Mouse (Mus musculus): ENCODE measurements around the gene Bloc1s3. TPM values are rescaled to one million over a fixed set of nuclear protein-coding genes. Genes with fewer than 3 reads are reported as not detected.

Bloc1s3 gene
- total RNA-seq, 2 experiments from 2014 or later, result 2.3 to 2.4 TPM

- DNase-seq (ENCODE audit: low spot score), result no peak
- intact Hi-C loops (cut with DNase I), result loop anchor here (5.0 kb wide), 1 partner anchor 113 kb away; no protein-coding TSS in a partner anchor
Observed at GRCm38 (mm10) chr7:19459144-19459870, 48.9 kb downstream of the Bloc1s3 start.

- intact Hi-C loops (cut with DNase I), result loop anchor here (5.0 kb wide), 1 partner anchor 114 kb away; no protein-coding TSS in a partner anchor
Observed at GRCm38 (mm10) chr7:19458591-19459111, 49.5 kb downstream of the Bloc1s3 start, which contains the start of gene Mark4. Mark4 (minus strand) TSS chr7:19458821.

GRCm38 (mm10) chr7:19458072-19458486 lies 50.1 kb downstream of the Bloc1s3 start:
- intact Hi-C loops (cut with DNase I), result loop anchor here (5.0 kb wide), 1 partner anchor 114 kb away; no protein-coding TSS in a partner anchor

More at GRCm38 (mm10) chr7:19458591-19459111, 49.5 kb downstream of the Bloc1s3 start, which contains the start of gene Mark4:
- peak; percentile 53 for DNase-seq (ENCODE audit: low spot score)

GRCm38 (mm10) chr7:19457414-19458071 lies 50.6 kb downstream of the Bloc1s3 start:
- intact Hi-C loops (cut with DNase I), result loop anchor here (5.0 kb wide), 1 partner anchor 115 kb away; no protein-coding TSS in a partner anchor

More at GRCm38 (mm10) chr7:19458072-19458486, 50.1 kb downstream of the Bloc1s3 start:
- DNase-seq (ENCODE audit: low spot score), result no peak

GRCm38 (mm10) chr7:19456628-19457027 lies 51.5 kb downstream of the Bloc1s3 start:
- no peak for DNase-seq (ENCODE audit: low spot score)
- intact Hi-C loops (cut with DNase I), result loop anchor here (5.0 kb wide), 1 partner anchor 116 kb away; no protein-coding TSS in a partner anchor

More at GRCm38 (mm10) chr7:19457414-19458071, 50.6 kb downstream of the Bloc1s3 start:
- no peak for DNase-seq (ENCODE audit: low spot score)

- no peak for DNase-seq (ENCODE audit: low spot score)
- intact Hi-C loops (cut with DNase I), result loop anchor here (5.0 kb wide), 1 partner anchor 116 kb away; no protein-coding TSS in a partner anchor
Observed at GRCm38 (mm10) chr7:19455819-19456495, 52.2 kb downstream of the Bloc1s3 start.

GRCm38 (mm10) chr7:19455186-19455585 lies 53.0 kb downstream of the Bloc1s3 start:
- no peak for DNase-seq (ENCODE audit: low spot score)
- intact Hi-C loops (cut with DNase I), result loop anchor here (5.0 kb wide), 1 partner anchor 117 kb away; no protein-coding TSS in a partner anchor

Other genes with a start within 250 kb of the Bloc1s3 start
- 10 to 100 TPM; 35.7 to 39.4 TPM for gene Vasp, start 236.6 kb downstream of the Bloc1s3 start, total RNA-seq (2021)
- gene Ppm1n, start 228.3 kb downstream of the Bloc1s3 start, total RNA-seq (2021), result not detected
- 100 to 1,000 TPM; 124 to 136 TPM for gene Rtn2, start 225.7 kb downstream of the Bloc1s3 start, total RNA-seq (2021)
- under 1 TPM; 0.59 to 0.81 TPM for gene Fosb, start 198.3 kb downstream of the Bloc1s3 start, total RNA-seq (2021)
- gene Ercc1, start 163.6 kb downstream of the Bloc1s3 start, total RNA-seq (2021), result 10 to 100 TPM; 40.7 to 45.1 TPM
- 1 to 10 TPM; 9.1 to 9.7 TPM for gene Cd3eap, start 148.9 kb downstream of the Bloc1s3 start, total RNA-seq (2021)
- gene Ppp1r13l, start 148.6 kb downstream of the Bloc1s3 start, total RNA-seq (2021), result 10 to 100 TPM; 36.5 to 40.5 TPM
- gene Ercc2, start 126.4 kb downstream of the Bloc1s3 start, total RNA-seq (2021), result 10 to 100 TPM; 10.8 to 12.6 TPM
- under 1 TPM; 0.23 to 0.31 TPM for gene Klc3, start 104.3 kb downstream of the Bloc1s3 start, total RNA-seq (2021)
- gene Ckm, start 103.6 kb downstream of the Bloc1s3 start, total RNA-seq (2021), result 1,000 to 10,000 TPM; 4,463 to 5,048 TPM
- gene Mark4, start 49.5 kb downstream of the Bloc1s3 start, total RNA-seq (2021), result 10 to 100 TPM; 22.3 to 24.3 TPM
- gene Exoc3l2, start 45.0 kb downstream of the Bloc1s3 start, total RNA-seq (2021), result 1 to 10 TPM; 1.2 to 1.3 TPM
- gene Trappc6a, start within 50 bp of the Bloc1s3 start, total RNA-seq (2021), result 10 to 100 TPM; 35.6 to 35.9 TPM
- not detected for gene Nkpd1, start 9.5 kb upstream of the Bloc1s3 start, total RNA-seq (2021)
- gene Ppp1r37, start 54.7 kb upstream of the Bloc1s3 start, total RNA-seq (2021), result 10 to 100 TPM; 48.0 to 52.3 TPM
- gene Zfp296, start 68.9 kb upstream of the Bloc1s3 start, total RNA-seq (2021), result under 1 TPM; 0.28 to 0.49 TPM
- 10 to 100 TPM; 44.6 to 45.6 TPM for gene Gemin7, start 69.2 kb upstream of the Bloc1s3 start, total RNA-seq (2021)
- 10 to 100 TPM; 14.5 to 20.5 TPM for gene Clasrp, start 96.1 kb upstream of the Bloc1s3 start, total RNA-seq (2021)
- gene Relb, start 121.1 kb upstream of the Bloc1s3 start, total RNA-seq (2021), result 1 to 10 TPM; 7.3 to 7.6 TPM
- 10 to 100 TPM; 65.6 to 72.3 TPM for gene Clptm1, start 156.7 kb upstream of the Bloc1s3 start, total RNA-seq (2021)
- gene Apoc2, start 169.6 kb upstream of the Bloc1s3 start, total RNA-seq (2021), result not detected
- not detected for gene Gm44805, start 173.1 kb upstream of the Bloc1s3 start, total RNA-seq (2021)
- not detected for gene Apoc4, start 173.1 kb upstream of the Bloc1s3 start, total RNA-seq (2021)
- gene Apoc1, start 184.3 kb upstream of the Bloc1s3 start, total RNA-seq (2021), result 1 to 10 TPM; 1.4 to 2.2 TPM
- 100 to 1,000 TPM; 309 to 319 TPM for gene Apoe, start 190.8 kb upstream of the Bloc1s3 start, total RNA-seq (2021)
- 100 to 1,000 TPM; 112 to 113 TPM for gene Tomm40, start 207.1 kb upstream of the Bloc1s3 start, total RNA-seq (2021)
- 10 to 100 TPM; 31.1 to 31.9 TPM for gene Nectin2, start 242.1 kb upstream of the Bloc1s3 start, total RNA-seq (2021)